Mouse (Mus musculus) E14TG2a.4 (cell line): ENCODE measurements around the gene Slc13a2.
A peak's percentile ranks its signal among the peaks of the same experiment; 100 is the strongest.

Experiments used
- H3K27me3 ChIP-seq: 2 replicates; pipeline ENCODE4 v1.6.1; 2014; ENCODE audit warnings: low read length, control low read depth; ENCODE audit not compliant: insufficient read depth
- H3K36me3 ChIP-seq: 2 replicates; pipeline ENCODE4 v1.6.1; 2014; ENCODE audit warnings: low read length, control low read depth; ENCODE audit not compliant: insufficient read depth
- H3K4me1 ChIP-seq: replicated peaks from 2 replicates; pipeline ENCODE4 v1.6.1; 2014; ENCODE audit warnings: low read depth, low read length, control low read depth
- H3K4me3 ChIP-seq: replicated peaks from 2 replicates; pipeline ENCODE4 v1.5.1; 2014; ENCODE audit warnings: mild to moderate bottlenecking, low read length
- H3K9me3 ChIP-seq: 2 replicates; pipeline ENCODE4 v1.6.1; 2014; ENCODE audit warnings: low read length, control low read depth
- CTCF ChIP-seq: conservative IDR thresholded peaks from 2 replicates; pipeline ENCODE4 v1.5.1; 2014; ENCODE audit warnings: low read length
- NANOG ChIP-seq: IDR thresholded peaks from 2 replicates; pipeline ENCODE4 v1.6.1; 2014; ENCODE audit warnings: borderline replicate concordance, low read length, mixed read lengths
- POU5F1 ChIP-seq: IDR thresholded peaks from 2 replicates; pipeline ENCODE4 v1.6.1; 2014; ENCODE audit warnings: low read length, borderline replicate concordance

Slc13a2 gene

DNA sequence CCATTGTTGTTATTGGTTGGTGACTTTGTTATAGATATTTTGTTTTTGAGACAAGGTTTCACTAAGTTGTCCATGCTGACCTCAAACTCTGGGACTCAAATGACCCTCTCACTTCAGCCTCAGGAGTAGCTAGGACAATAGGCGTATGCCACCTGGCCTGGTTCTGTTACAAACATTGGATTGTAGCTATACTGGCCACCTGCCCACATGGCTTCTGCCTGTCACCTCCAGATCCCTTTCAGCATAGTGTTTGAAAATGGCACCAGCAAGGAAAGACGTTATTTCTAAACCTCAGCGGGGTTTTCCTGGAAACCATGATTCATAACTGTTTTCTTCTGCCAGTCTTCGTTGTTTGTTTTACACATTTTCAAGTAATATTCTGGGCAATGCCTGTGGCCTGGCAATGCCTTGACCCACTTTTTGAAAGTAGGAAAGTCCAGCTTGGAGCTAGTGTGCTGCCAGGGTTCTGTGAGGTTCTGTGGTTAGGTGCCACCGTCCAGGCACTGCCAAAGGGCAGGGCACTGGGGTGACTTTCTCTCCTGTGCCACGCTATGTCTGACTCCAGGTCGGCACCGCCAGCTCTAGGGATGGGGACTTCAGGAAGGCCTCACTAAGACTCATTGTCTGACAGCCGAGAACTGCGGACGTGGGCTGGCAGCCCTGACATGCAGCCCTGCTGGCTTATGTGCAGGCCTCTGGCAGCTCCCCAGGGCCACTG, 10.3 kb downstream of the Slc13a2 start:
- no peak for TF ChIP-seq CTCF
- no peak for TF ChIP-seq NANOG
- H3K27me3 ChIP-seq: no peaks in the 10 kb centered on the region
- H3K4me1 ChIP-seq: peaks cover 17% of the 10 kb centered on the region
- no peaks in the 10 kb centered on the region for H3K36me3 ChIP-seq
- H3K4me3 ChIP-seq: no peak overlapping the region
- no peaks in the 10 kb centered on the region for H3K9me3 ChIP-seq

DNA sequence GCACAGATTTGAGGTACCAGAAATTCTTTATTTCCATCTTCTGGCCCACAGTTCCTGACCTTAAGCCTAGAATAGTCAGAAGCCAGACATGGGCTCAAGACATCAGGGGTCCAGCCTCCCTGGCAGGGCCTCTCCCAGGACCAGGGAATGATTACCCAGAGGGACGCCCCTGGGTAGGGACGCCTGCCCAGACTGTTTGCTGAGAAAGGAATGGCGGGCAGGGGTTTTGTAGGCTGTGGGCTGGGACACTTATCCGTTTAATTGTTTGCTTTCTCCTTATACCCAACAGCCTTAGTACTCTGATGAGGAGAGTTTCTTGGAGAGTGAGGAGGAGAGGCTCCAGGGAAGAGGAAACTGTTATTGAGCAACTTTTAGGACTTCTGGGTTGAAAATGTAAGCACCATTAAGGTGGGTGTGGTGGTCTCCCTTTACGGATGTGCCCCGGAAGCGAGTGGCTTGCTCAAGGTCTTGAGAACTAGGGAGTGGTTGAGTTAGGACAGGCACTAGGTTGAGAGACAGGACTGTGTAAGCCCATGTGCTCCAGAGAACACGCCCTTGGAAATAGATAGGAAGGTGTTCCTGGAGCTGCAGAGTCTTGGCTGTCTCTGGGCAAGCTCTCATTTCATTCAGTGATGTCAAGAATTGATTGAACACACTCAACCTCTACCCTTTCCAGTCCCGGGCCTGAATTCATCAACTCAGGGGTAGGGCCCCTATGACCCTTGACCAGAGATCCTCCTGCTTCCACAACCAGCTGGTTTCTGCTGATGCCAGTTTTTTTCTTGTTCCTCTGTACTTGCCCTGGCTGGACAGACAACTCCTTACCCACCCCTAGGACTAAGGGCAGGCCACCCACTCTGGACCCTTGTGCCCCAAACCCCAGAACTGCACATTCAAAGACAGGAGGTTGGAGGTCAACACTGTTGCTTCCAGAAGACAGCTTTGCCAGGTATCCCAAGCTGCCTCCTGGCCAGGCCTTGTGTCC, 13.5 kb downstream of the Slc13a2 start:
- no peaks in the 10 kb centered on the region for H3K9me3 ChIP-seq
- no peak for TF ChIP-seq POU5F1
- TF ChIP-seq CTCF: no peak
- TF ChIP-seq NANOG: no peak
- peaks cover 11% of the 10 kb centered on the region; the same call in 1 of the 2 replicates for H3K27me3 ChIP-seq
- H3K36me3 ChIP-seq: no peaks in the 10 kb centered on the region
- no peak overlapping the region for H3K4me3 ChIP-seq
- peaks cover 14% of the 10 kb centered on the region for H3K4me1 ChIP-seq

GRCm38 (mm10) chr11:78402062-78402461, 20.0 kb downstream of the Slc13a2 start:
- TF ChIP-seq NANOG (no peak), CTCF (no peak), POU5F1 (no peak)
- H3K4me1 ChIP-seq: peaks cover 48% of the 10 kb centered on the region
- no peaks in the 10 kb centered on the region for H3K36me3 ChIP-seq
- H3K4me3 ChIP-seq: no peak overlapping the region
- H3K27me3 ChIP-seq: peaks cover 18% of the 10 kb centered on the region; the same call in 1 of the 2 replicates
- no peaks in the 10 kb centered on the region for H3K9me3 ChIP-seq

- Histone ChIP-seq H3K27me3 (peaks cover 18% of the 10 kb centered on the region; the same call in 1 of the 2 replicates), H3K4me3 (no peak overlapping the region), H3K4me1 (peaks cover 53% of the 10 kb centered on the region), H3K36me3 (no peaks in the 10 kb centered on the region), H3K9me3 (no peaks in the 10 kb centered on the region)
- no peak for TF ChIP-seq POU5F1
- no peak for TF ChIP-seq NANOG
- TF ChIP-seq CTCF: no peak
Measured at GRCm38 (mm10) chr11:78401469-78401868, 20.5 kb downstream of the Slc13a2 start.

DNA sequence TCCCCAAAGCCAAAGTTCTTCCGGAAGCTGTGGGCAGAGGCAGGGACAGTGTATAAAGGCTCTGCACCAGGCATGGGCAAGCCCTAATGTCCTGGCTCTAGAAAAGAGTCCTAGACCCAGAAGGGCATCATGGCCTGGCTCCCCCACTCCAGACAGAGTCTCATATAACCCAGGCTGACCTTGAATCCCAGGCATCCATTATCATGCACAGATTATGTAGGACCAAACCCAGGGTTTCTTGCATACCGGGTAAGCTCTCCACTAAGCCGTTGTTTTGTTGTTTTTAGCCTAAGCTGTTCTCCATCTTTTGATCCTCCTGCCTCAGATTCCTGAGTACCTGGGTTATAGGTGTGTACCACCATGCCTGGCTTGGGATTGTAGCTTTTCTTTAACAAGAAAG, 21.1 kb downstream of the Slc13a2 start:
- 0 out of 2 replicates have a peak overlapping the region, but pooled peaks have one; percentile 7 for H3K4me3 ChIP-seq
- H3K36me3 ChIP-seq: no peaks in the 10 kb centered on the region
- no peaks in the 10 kb centered on the region for H3K9me3 ChIP-seq
- peaks cover 55% of the 10 kb centered on the region for H3K4me1 ChIP-seq
- TF ChIP-seq CTCF (no peak), NANOG (no peak), POU5F1 (peak; percentile 58; the same call in 1 of the 2 replicates)
- H3K27me3 ChIP-seq: peaks cover 18% of the 10 kb centered on the region; the same call in 1 of the 2 replicates

- H3K4me1 ChIP-seq: peaks cover 60% of the 10 kb centered on the region
- TF ChIP-seq NANOG (no peak), CTCF (peak; percentile 100)
- peaks cover 13% of the 10 kb centered on the region; the same call in 1 of the 2 replicates for H3K27me3 ChIP-seq
- no peaks in the 10 kb centered on the region for H3K36me3 ChIP-seq
- H3K4me3 ChIP-seq: no peak overlapping the region
- H3K9me3 ChIP-seq: no peaks in the 10 kb centered on the region
Measured at GRCm38 (mm10) chr11:78399680-78400079, 22.3 kb downstream of the Slc13a2 start.

- TF ChIP-seq POU5F1: no peak
- TF ChIP-seq CTCF: no peak
- no peak for TF ChIP-seq NANOG
- Histone ChIP-seq H3K9me3 (no peaks in the 10 kb centered on the region), H3K4me3 (no peak overlapping the region), H3K4me1 (peaks cover 68% of the 10 kb centered on the region), H3K27me3 (0 out of 2 replicates have a peak, but pooled peaks cover 7% of the 10 kb centered on the region), H3K36me3 (no peaks in the 10 kb centered on the region)
Measured at GRCm38 (mm10) chr11:78398212-78398611, 23.8 kb downstream of the Slc13a2 start.

GRCm38 (mm10) chr11:78397397-78397796, 24.6 kb downstream of the Slc13a2 start:
- Histone ChIP-seq H3K9me3 (no peaks in the 10 kb centered on the region), H3K27me3 (0 out of 2 replicates have a peak, but pooled peaks cover 7% of the 10 kb centered on the region)
- TF ChIP-seq CTCF (peak; percentile 77), NANOG (no peak), POU5F1 (no peak)

More at GRCm38 (mm10) chr11:78397397-78397796, 24.6 kb downstream of the Slc13a2 start:
- no peaks in the 10 kb centered on the region for H3K36me3 ChIP-seq
- peak overlapping the region; percentile 71 for H3K4me3 ChIP-seq
- peaks cover 67% of the 10 kb centered on the region for H3K4me1 ChIP-seq
